8 mouse cellular contexts compared by ENCODE assay signal in the genomic region with DNA sequence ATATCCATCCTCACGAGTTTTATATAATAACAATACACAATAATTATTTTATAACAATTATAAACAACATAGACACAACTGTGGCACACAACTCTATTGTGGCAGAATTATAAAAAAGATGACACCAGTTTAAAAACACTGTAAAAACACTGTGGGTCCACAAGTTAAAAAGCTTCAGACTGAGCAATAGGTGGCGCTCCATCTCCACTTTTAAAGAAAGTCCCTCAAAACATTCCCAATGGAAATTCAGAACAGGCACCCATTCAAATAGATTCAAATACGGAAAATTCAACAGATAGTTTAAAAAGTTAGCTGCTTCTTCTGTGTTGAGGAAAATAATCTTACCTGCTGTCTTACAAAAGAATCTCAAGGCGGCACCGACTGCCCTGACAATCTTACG.
DNase-seq lines count a peak whose midpoint lies in the region; ATAC-seq lines count a peak whose summit lies in the region.

No protein-coding gene starts in this region.

- intact Hi-C loops in left cerebral cortex, postnatal 14 days (cut with DNase I) = loop anchor here (5.0 kb wide), 1 partner anchor 33 kb away; no protein-coding TSS in a partner anchor

- no peak for ATAC-seq in erythroblast, adult 5-6 weeks (replicated peaks; ENCODE audit: low FRiP score, poor library complexity, severe bottlenecking)

- peak; percentile 33 for DNase-seq in gastrocnemius, adult 18-20 months (ENCODE audit: low spot score)
- no peak for DNase-seq in gastrocnemius, postnatal 4 days (ENCODE audit: low spot score in 2 of 2)
- peak; percentile 31 to 43 for DNase-seq in left cerebral cortex, postnatal 14 days (ENCODE audit: low spot score in 2 of 2)
- DNase-seq in left cerebral cortex, adult 9 months (ENCODE audit: low spot score in 2 of 2) = no peak
- peak; percentile 54 for DNase-seq in MN1 (ENCODE audit: low spot score)
- peak; percentile 38 for DNase-seq in forelimb bud, embryonic 11.5 days (ENCODE audit: low read depth, low spot score)
- DNase-seq in spleen, postnatal 4 days (ENCODE audit: low spot score in 2 of 2) = no peak

Comparison
In these comparisons a context has a peak if more than half of its experiments do, and no peak if none do; other contexts are left out.
1. DNase-seq: peak in gastrocnemius, adult 18-20 months (single experiment), left cerebral cortex, postnatal 14 days (2 of 2), MN1 (single experiment) and forelimb bud, embryonic 11.5 days (single experiment); none in gastrocnemius, postnatal 4 days (0 of 2), left cerebral cortex, adult 9 months (0 of 2) and spleen, postnatal 4 days (0 of 2).